Mouse (Mus musculus) adrenal gland, postnatal 10 days (tissue): ENCODE data around the gene Arf3. TPM values are rescaled to one million over a fixed set of nuclear protein-coding genes. Genes with fewer than 3 reads are reported as not detected.
A peak's percentile ranks its signal among the peaks of the same experiment; 100 is the strongest.

ENCODE experiments used
- DNase-seq: peaks from one replicate; pipeline ENCODE4 v3.0.0; 2021; ENCODE audit warnings: mixed read lengths
- total RNA-seq, 2 experiments: library from RNA; stranded (reverse); gene quantifications; 2 replicates each; pipeline ENCODE4 v1.2.3; 2021

The Arf3 gene
- total RNA-seq, 2 experiments from 2014 or later: 92.4 to 94.7 TPM

- no peak for DNase-seq
These were observed 28.2 kb upstream of the Arf3 start for GRCm38 (mm10) chr15:98791221-98791620.

DNA sequence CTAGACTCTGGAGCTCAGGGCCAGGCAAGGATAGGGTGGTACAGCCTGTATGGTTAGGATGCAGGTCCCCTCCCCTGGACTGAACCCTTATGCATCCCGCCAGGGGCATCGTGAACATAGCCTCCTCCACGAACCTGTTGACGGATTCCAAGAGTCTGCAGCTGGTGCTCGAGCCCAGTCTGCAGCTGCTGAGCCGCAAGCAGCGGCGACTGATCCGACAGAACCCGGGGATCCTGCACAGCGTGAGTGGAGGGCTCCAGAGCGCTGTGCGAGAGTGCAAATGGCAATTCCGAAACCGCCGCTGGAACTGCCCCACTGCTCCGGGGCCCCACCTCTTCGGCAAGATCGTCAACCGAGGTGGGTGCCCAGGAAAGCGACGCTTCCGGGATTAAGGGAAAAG lies 27.7 kb upstream of the Arf3 start:
- no peak for DNase-seq

- peak; percentile 77 for DNase-seq
These were observed 26.9 kb upstream of the Arf3 start, which contains the start of gene Wnt1 for GRCm38 (mm10) chr15:98789661-98790535. Wnt1 (plus strand) TSS chr15:98789857.

- DNase-seq: peak; percentile 14
These were observed 26.1 kb upstream of the Arf3 start for GRCm38 (mm10) chr15:98788972-98789660.

DNA sequence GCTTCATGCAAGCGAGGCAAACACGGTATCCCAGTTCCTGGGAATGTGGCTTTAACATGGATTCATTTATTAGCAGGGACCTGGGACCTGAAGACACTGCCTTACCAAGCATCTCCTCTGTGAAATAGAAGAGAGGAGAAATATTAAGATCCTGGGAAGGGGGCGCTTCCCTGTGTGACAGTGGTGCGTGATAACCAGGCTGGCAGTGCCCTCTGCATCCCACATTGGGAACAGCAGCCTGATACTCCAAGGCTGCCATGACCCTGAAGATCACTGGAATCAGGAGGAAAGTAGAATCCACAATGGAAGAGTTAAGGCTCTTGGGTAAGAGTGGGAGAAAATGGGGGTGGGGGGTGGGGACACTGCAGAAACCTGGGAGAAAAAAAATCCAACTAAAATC lies 24.9 kb upstream of the Arf3 start:
- peak; percentile 19 for DNase-seq

DNA sequence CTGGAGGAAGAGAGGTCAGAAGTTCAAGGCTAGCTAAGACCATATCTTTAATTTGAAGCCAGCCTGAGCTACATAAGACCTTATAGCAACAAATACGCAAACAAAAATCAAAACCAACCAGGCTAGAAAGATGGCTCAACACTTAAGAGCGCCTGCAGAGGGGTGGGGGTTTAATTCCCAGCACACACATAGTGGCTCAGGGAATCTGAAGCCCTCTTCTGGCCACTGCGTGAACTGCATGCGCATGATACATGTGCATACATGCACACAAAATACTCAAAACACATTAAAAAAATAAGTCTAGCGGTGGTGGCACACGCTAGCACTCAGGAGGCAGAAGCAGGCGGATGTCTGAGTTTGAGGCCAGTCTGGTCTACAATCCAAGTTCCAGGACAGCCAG lies 22.7 kb upstream of the Arf3 start:
- no peak for DNase-seq

GRCm38 (mm10) chr15:98781166-98781565 lies 18.2 kb upstream of the Arf3 start:
- DNase-seq: no peak

GRCm38 (mm10) chr15:98780573-98780972 lies 17.6 kb upstream of the Arf3 start:
- DNase-seq: peak; percentile 62

DNA sequence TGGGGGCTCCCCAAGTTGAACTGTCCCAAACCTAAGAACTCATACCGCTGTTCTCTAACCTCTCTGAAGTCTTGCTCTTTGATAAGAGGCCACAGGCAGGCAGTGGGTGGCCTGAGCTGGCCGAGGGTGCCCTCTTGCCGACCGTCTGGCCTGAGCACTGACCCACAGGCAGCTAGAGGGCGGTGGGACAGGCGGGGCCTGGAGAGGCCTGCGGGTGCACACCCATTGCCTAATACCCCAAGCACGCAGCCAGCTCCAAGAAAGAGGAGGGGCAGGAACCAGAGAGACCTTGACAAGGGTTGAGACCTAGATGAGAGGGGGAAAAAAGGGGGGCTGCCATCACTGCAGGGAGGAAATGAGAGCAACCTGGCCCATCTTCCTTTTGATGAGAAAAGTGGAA lies 17.1 kb upstream of the Arf3 start:
- no peak for DNase-seq

- no peak for DNase-seq
These were observed 15.8 kb upstream of the Arf3 start for GRCm38 (mm10) chr15:98778806-98779205.

- DNase-seq: no peak
These were observed 15.3 kb upstream of the Arf3 start for GRCm38 (mm10) chr15:98778191-98778770.

DNA sequence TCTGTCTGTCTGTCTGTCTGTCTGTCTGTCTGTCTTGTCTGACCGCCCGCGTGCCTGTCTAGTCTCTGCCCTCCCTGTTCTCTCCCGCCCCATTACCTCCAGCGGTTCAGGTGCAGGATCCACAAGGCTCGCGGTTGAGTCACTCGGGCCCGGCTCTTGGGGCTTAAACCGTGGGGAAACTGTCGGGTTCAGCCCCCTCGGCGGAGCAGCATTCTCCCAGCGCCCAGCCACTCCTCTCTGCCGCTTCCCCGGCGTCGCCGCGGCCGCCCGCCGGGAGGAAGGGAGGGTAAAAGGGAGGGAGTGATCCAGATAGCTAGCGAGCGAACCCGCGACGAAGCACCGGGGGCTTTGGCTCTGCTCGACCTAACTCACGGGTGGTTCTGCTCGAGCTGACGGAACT lies 14.7 kb upstream of the Arf3 start, which contains the start of gene Wnt10b:
TSS of gene Wnt10b (minus strand) at position 389 of the 400 bp plus-strand sequence.
- peak; percentile 47 for DNase-seq

- no peak for DNase-seq
These were observed 14.1 kb upstream of the Arf3 start for GRCm38 (mm10) chr15:98777005-98777616.

DNA sequence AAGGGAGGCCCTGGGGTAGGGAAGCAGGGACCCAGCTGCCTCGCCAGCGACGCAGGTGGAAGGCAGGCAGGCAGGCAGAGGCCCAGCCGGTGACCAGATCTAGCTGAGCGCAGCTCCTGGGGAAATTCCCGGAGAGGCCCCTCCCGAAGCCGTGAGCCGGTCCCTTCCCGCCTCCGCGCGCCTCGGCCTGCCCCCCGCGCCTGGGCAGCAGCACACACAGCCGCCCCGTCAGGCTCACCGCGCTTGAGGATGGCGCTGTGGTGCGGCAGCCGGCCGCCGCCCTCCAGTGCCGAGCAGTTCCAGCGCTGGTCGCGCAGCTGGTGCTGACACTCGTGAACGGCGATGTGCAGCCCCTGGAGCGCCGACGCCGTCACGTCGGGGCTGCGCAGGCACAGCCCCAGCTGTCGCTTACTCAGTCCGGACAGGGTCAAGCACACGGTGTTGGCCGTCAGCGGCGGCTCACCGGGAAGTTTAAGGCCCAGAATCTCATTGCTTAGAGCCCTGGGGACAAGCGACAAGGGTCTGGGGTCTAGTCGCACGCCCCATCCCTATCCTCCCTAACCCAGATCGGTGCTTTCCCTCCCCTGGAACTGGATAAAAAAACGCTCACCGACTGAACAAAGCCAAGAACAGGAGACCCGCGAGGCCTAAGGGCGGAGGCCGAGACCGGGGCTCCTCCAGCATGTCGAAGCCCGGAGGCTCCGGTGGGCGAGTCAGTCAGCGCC lies 13.4 kb upstream of the Arf3 start:
- peak; percentile 45 for DNase-seq

GRCm38 (mm10) chr15:98775533-98775932 lies 12.5 kb upstream of the Arf3 start:
- DNase-seq: no peak

- no peak for DNase-seq
These were observed 11.1 kb upstream of the Arf3 start for GRCm38 (mm10) chr15:98774096-98774495.

GRCm38 (mm10) chr15:98772511-98773211 lies 9.6 kb upstream of the Arf3 start:
- DNase-seq: peak; percentile 44

DNA sequence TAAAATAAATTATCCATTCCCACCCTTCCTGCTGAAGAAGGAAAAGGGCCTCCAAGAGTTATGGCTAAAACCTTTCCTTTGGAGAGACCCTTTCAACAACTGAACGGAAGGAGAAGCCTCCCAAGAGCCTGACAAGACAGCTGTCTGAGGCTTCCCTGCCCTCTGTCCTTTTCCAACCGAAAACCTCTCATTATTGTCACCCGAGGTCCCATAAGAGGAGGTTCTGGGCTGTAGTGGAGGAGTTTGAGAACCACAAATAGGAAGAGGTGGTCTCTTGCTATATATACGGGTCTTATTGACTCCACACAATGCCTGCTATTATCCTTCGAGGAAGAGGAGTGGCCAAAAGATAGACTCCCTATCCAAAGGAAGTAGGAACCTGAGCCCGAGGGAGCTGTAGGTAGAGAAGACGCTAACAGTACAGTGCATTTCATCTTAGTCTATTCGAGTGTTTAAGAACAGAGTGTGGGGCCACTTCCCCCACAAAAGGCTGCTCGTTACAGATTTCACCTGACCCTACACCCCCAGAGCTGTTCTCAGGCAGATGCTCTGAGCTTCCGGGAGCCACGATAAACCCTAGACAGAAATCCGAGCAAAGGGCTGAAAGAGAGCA lies 8.9 kb upstream of the Arf3 start:
- DNase-seq: no peak

DNA sequence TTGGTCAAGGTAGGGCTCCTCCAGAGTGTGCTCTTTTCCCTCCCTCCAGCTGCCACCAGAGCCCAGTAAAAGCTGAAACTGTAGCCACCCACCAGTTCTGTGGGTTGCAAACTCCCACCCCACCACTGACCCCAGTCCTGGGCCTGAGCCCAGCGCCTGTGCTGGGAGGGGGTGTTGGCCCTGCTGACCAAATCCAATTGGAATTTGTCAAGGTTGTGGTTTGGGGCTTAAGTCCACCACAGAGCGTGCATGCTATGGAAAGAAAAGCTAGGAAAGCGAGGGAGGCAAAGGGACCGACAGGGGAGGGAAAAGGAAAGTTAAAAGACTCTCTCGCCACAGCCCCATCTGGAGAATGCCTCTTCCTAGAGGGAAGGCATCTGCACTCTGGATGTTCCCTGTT lies 5.2 kb upstream of the Arf3 start:
- no peak for DNase-seq

DNA sequence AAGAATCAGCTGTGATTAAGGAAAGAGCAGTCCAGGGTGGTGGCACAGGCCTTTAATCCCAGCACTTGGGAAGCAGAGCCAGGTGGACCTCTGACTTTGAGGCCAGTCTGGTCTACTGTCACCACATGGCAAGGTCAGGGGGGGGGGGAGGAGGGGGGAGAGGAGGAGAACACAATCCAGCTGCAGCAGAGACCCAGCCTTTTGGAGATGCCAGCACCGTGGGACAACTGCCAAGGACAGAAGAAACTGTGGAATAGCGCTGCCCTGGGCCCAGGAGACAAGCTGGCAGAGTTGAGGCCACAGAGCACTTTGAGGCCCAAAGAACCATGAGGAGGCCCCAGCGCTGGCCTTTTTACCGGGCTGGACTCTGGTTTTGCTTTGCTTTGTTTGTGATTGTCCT lies 2.9 kb upstream of the Arf3 start:
- peak; percentile 63 for DNase-seq

DNA sequence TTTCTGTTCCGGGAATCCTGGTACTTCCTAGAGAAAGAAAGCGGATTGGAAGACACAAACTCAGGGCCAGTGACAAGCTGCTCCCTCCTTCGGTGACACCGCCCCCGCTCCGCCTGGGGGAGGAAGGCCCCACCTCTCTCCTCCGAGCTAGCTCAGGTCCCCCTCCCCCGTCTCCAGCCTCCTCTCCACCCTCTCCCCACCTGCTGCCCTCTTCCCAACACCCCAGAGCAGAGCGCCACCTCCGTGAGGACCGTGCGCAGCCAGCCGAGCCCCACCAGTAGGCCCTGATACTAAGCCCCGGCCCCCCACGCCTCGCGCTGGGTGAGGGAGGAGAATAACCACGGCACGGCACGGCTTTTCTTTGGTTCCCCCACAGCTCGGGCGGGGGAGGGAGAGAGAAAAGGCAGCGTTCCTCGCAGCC lies 803 bp downstream of the Arf3 start:
- peak; percentile 88 for DNase-seq
